Mouse (Mus musculus) bone marrow, adult 2 months (tissue): Measurements from ENCODE around the gene Dnlz.

Experiments
- CTCF ChIP-seq: fragments of 200-500 bp; IDR thresholded peaks from 2 replicates; pipeline ENCODE4 v1.5.1; 2011; ENCODE audit warnings: low read length, control low read depth; ENCODE audit not compliant: control insufficient read depth, insufficient read depth
- POLR2A ChIP-seq: fragments of 200-500 bp; IDR thresholded peaks from 2 replicates; pipeline ENCODE4 v1.6.1; 2011; ENCODE audit warnings: low read depth, mild to moderate bottlenecking, control low read depth, low read length, borderline replicate concordance; ENCODE audit not compliant: control insufficient read depth

- no peak for TF ChIP-seq CTCF
- no peak for TF ChIP-seq POLR2A
Measured at GRCm38 (mm10) chr2:26300161-26300807, 51.6 kb downstream of the Dnlz start.
